Mouse (Mus musculus): ENCODE measurements around the gene Gsto2. TPM values are rescaled to one million over a fixed set of nuclear protein-coding genes. Genes with fewer than 3 reads are reported as not detected.

Gsto2 gene
- polyA plus RNA-seq, 1 experiment: 284 TPM

- H3K36me3 ChIP-seq (ENCODE audit: control insufficient read depth, insufficient read depth, low read length): peaks cover 1% of the 10 kb centered on the region
- no peak overlapping the region for H3K27ac ChIP-seq (ENCODE audit: control insufficient read depth, insufficient read depth, low read depth, low read length)
- H3K4me3 ChIP-seq (ENCODE audit: control insufficient read depth, low read depth, low read length): no peak overlapping the region
- no peaks in the 10 kb centered on the region for H3K27me3 ChIP-seq (ENCODE audit: control insufficient read depth, insufficient read depth, low read length)
- no peak for TF ChIP-seq POLR2A (IDR thresholded peaks at IDR 0.05; ENCODE audit: control insufficient read depth, low read depth, low read length)
- no peak for TF ChIP-seq CTCF (IDR thresholded peaks at IDR 0.05; ENCODE audit: control insufficient read depth, insufficient read depth, insufficient replicate concordance, low read depth, low read length)
- no peaks in the 10 kb centered on the region for H3K4me1 ChIP-seq (ENCODE audit: control insufficient read depth, insufficient read depth, low read length)
These were observed 4.8 kb downstream of the Gsto2 start for GRCm38 (mm10) chr19:47870102-47870666.

DNA sequence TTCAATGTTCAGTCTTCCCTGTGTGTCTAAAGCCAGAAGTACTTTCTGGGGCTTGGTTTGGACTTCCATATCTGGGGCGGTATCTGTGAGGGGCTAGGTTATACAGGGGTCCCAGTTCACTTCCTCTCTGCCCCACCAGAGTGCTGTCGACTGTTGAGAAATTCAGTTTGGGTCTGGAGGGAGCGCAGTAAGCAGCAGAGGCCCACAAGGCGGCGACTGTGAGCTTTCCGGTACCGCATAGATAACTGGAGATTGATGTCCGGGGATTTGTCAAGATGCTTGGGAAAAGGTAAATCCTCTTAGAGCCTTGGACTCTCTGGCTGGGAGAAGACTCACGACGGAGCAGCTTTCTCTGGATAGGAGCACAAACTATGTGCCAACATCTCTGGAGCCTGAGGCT is 6.2 kb downstream of the Gsto2 start:
- no peak overlapping the region for H3K4me3 ChIP-seq (ENCODE audit: control insufficient read depth, low read depth, low read length)
- no peaks in the 10 kb centered on the region for H3K27me3 ChIP-seq (ENCODE audit: control insufficient read depth, insufficient read depth, low read length)
- no peaks in the 10 kb centered on the region for H3K4me1 ChIP-seq (ENCODE audit: control insufficient read depth, insufficient read depth, low read length)
- no peak overlapping the region for H3K27ac ChIP-seq (ENCODE audit: control insufficient read depth, insufficient read depth, low read depth, low read length)
- H3K36me3 ChIP-seq (ENCODE audit: control insufficient read depth, insufficient read depth, low read length): peaks cover 1% of the 10 kb centered on the region
- TF ChIP-seq POLR2A (IDR thresholded peaks at IDR 0.05; ENCODE audit: control insufficient read depth, low read depth, low read length): no peak
- TF ChIP-seq CTCF (IDR thresholded peaks at IDR 0.05; ENCODE audit: control insufficient read depth, insufficient read depth, insufficient replicate concordance, low read depth, low read length): no peak

GRCm38 (mm10) chr19:47876252-47876651 is 10.9 kb downstream of the Gsto2 start:
- no peak overlapping the region for H3K4me3 ChIP-seq (ENCODE audit: control insufficient read depth, low read depth, low read length)
- H3K27me3 ChIP-seq (ENCODE audit: control insufficient read depth, insufficient read depth, low read length): no peaks in the 10 kb centered on the region
- TF ChIP-seq CTCF (IDR thresholded peaks at IDR 0.05; ENCODE audit: control insufficient read depth, insufficient read depth, insufficient replicate concordance, low read depth, low read length) (no peak), POLR2A (IDR thresholded peaks at IDR 0.05; ENCODE audit: control insufficient read depth, low read depth, low read length) (no peak)
- H3K36me3 ChIP-seq (ENCODE audit: control insufficient read depth, insufficient read depth, low read length): peaks cover 1% of the 10 kb centered on the region
- no peaks in the 10 kb centered on the region for H3K4me1 ChIP-seq (ENCODE audit: control insufficient read depth, insufficient read depth, low read length)
- H3K27ac ChIP-seq (ENCODE audit: control insufficient read depth, insufficient read depth, low read depth, low read length): no peak overlapping the region

DNA sequence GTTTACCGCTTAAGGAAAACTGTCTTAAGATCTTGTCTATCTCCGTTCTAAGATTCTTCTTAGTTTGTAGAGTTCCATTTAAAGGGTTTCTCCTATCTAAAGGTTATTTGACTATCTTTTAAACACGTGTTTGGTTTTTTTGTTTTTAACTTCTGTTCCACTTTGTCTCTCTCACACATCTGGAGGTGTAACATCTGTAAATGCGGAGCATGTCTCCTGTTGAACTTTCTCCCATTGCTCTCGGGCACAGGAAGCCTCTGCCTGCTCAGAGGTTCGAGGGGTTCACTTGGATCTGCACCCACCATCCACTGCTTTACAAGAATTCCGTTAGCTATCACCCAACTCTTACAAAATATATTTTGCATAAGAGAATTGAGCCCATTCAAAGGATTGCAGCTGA is 16.2 kb downstream of the Gsto2 start:
- no peaks in the 10 kb centered on the region for H3K27me3 ChIP-seq (ENCODE audit: control insufficient read depth, insufficient read depth, low read length)
- no peak overlapping the region for H3K27ac ChIP-seq (ENCODE audit: control insufficient read depth, insufficient read depth, low read depth, low read length)
- no peak for TF ChIP-seq POLR2A (IDR thresholded peaks at IDR 0.05; ENCODE audit: control insufficient read depth, low read depth, low read length)
- no peak for TF ChIP-seq CTCF (IDR thresholded peaks at IDR 0.05; ENCODE audit: control insufficient read depth, insufficient read depth, insufficient replicate concordance, low read depth, low read length)
- no peak overlapping the region for H3K4me3 ChIP-seq (ENCODE audit: control insufficient read depth, low read depth, low read length)
- H3K4me1 ChIP-seq (ENCODE audit: control insufficient read depth, insufficient read depth, low read length): no peaks in the 10 kb centered on the region
- no peaks in the 10 kb centered on the region for H3K36me3 ChIP-seq (ENCODE audit: control insufficient read depth, insufficient read depth, low read length)

DNA sequence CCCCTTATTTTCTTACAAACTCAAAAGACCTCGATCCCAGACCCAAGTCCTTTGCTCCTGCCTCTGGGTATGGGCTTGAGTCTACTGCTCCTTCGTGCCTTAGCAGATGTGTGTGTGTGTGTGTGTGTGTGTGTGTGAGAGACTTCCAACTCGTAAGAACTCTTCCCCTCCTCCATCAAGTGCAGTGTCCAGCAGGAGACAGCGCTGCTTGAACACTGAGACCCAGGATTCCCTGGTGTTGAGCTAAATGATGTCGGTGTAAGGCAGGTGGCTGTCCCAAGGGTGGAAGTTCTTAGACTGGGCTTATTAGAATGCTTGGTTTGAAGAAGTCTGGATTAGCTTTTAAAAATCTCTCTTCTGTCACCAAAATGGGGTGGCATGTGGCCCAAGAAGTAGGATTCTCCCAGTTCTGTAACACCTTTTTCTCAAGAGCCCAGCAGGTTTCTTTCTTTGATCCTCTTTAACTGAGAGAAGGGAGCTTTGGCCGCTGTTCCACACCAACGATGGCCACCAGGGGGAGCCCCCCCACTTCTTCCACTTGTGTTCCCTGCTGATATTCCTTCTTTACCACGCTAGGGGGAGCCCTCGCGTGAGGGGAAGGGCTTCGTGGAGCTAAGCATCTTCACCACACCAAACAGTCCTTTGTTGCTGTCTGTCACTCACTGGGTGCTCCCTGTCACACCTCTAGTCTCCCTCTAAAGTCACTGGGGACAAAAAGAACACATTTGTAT is 17.0 kb downstream of the Gsto2 start:
- H3K27ac ChIP-seq (ENCODE audit: control insufficient read depth, insufficient read depth, low read depth, low read length): no peak overlapping the region
- H3K36me3 ChIP-seq (ENCODE audit: control insufficient read depth, insufficient read depth, low read length): no peaks in the 10 kb centered on the region
- no peaks in the 10 kb centered on the region; the same call in 1 of the 2 replicates for H3K4me1 ChIP-seq (ENCODE audit: control insufficient read depth, insufficient read depth, low read length)
- H3K4me3 ChIP-seq (ENCODE audit: control insufficient read depth, low read depth, low read length): no peak overlapping the region
- no peaks in the 10 kb centered on the region for H3K27me3 ChIP-seq (ENCODE audit: control insufficient read depth, insufficient read depth, low read length)
- TF ChIP-seq POLR2A (IDR thresholded peaks at IDR 0.05; ENCODE audit: control insufficient read depth, low read depth, low read length): no peak
- TF ChIP-seq CTCF (IDR thresholded peaks at IDR 0.05; ENCODE audit: control insufficient read depth, insufficient read depth, insufficient replicate concordance, low read depth, low read length): peak; percentile 98

GRCm38 (mm10) chr19:47882882-47883254 is 17.5 kb downstream of the Gsto2 start:
- H3K4me3 ChIP-seq (ENCODE audit: control insufficient read depth, low read depth, low read length): no peak overlapping the region
- H3K27ac ChIP-seq (ENCODE audit: control insufficient read depth, insufficient read depth, low read depth, low read length): no peak overlapping the region

DNA sequence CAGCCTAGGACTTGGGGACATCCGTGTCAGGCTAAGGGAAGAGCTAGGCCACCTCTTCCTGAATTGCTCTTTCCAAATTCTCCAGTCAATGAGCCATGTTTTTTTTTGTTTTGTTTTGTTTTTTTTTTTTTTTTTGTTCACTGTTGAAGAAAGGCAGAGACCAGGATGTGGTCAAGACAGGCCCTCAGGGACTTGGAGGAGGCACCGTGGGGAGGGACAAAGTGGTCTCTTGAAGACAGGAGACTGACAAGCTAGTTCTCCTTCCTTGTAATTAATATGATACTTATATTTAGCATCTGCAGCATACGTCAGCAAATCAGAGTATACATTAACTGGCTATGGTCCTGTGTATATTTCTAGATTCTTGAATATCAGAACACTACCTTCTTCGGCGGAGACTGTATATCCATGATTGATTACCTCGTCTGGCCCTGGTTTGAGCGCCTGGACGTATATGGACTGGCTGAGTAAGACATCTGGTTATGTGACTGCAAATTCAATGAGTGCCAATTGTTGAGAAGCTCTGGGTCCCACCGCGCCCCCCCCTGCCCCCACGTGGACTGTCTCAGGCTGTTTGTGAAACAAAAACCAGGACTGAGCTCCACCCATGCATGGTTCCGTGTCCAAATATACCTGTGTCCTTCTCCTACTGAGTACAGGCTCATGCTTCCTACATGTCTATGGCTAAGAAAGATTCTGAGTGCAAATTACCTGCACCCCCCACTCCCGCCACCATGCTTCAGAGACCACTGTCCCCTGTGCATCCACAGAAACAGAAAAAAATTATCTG is 19.2 kb downstream of the Gsto2 start:
- Histone ChIP-seq H3K4me3 (ENCODE audit: control insufficient read depth, low read depth, low read length) (no peak overlapping the region), H3K27me3 (ENCODE audit: control insufficient read depth, insufficient read depth, low read length) (no peaks in the 10 kb centered on the region), H3K4me1 (ENCODE audit: control insufficient read depth, insufficient read depth, low read length) (no peaks in the 10 kb centered on the region; the same call in 1 of the 2 replicates), H3K27ac (ENCODE audit: control insufficient read depth, insufficient read depth, low read depth, low read length) (no peak overlapping the region), H3K36me3 (ENCODE audit: control insufficient read depth, insufficient read depth, low read length) (no peaks in the 10 kb centered on the region)
- no peak for TF ChIP-seq CTCF (IDR thresholded peaks at IDR 0.05; ENCODE audit: control insufficient read depth, insufficient read depth, insufficient replicate concordance, low read depth, low read length)
- no peak for TF ChIP-seq POLR2A (IDR thresholded peaks at IDR 0.05; ENCODE audit: control insufficient read depth, low read depth, low read length)

More at GRCm38 (mm10) chr19:47882882-47883254, 17.5 kb downstream of the Gsto2 start:
- H3K4me1 ChIP-seq (ENCODE audit: control insufficient read depth, insufficient read depth, low read length): no peaks in the 10 kb centered on the region; the same call in 1 of the 2 replicates
- no peaks in the 10 kb centered on the region for H3K36me3 ChIP-seq (ENCODE audit: control insufficient read depth, insufficient read depth, low read length)
- TF ChIP-seq POLR2A (IDR thresholded peaks at IDR 0.05; ENCODE audit: control insufficient read depth, low read depth, low read length): no peak
- TF ChIP-seq CTCF (IDR thresholded peaks at IDR 0.05; ENCODE audit: control insufficient read depth, insufficient read depth, insufficient replicate concordance, low read depth, low read length): no peak
- H3K27me3 ChIP-seq (ENCODE audit: control insufficient read depth, insufficient read depth, low read length): no peaks in the 10 kb centered on the region
